Mouse (Mus musculus): ENCODE measurements around the gene Gm21996. TPM values are rescaled to one million over a fixed set of nuclear protein-coding genes. Genes with fewer than 3 reads are reported as not detected.
"Not testable (repeated sequence)": the region's sequence is repeated elsewhere in the genome, so short reads cannot be mapped to it uniquely, and the experiment has no call there.

The Gm21996 gene
- polyA plus RNA-seq (2015; fragmentation: Nextera tagmentation; extraction: Ambion mirVana), result not detected in 2 replicates

- not testable (repeated sequence) for ATAC-seq; H3K9ac ChIP-seq (replicated peaks; ENCODE audit: low read depth); H3K4me2 ChIP-seq (replicated peaks; ENCODE audit: low read depth, low read length); H3K27ac ChIP-seq (ENCODE audit: low read length); H3K9me3 ChIP-seq (ENCODE audit: low read length); H3K4me3 ChIP-seq (ENCODE audit: low read depth, low read length); H3K36me3 ChIP-seq (ENCODE audit: insufficient read depth, low read length); H3K27me3 ChIP-seq (replicated peaks; ENCODE audit: insufficient read depth, low read length); DNase-seq (ENCODE audit: low spot score); H3K4me1 ChIP-seq (ENCODE audit: insufficient read depth, low read depth, low read length)
- no CpG with 5 or more reads among the region's 7 CpGs for WGBS
Measured at GRCm38 (mm10) chrY:89745432-89745831, at the start of gene Gm21996. Gene Gm21996, minus strand, starts transcription at chrY:89745532.
